Mouse (Mus musculus) E14TG2a.4 (cell line): Measurements from ENCODE around the gene Tmem114.

Experiments
- H3K27me3 ChIP-seq: 2 replicates; pipeline ENCODE4 v1.6.1; 2014; ENCODE audit warnings: low read length, control low read depth; ENCODE audit not compliant: insufficient read depth
- H3K36me3 ChIP-seq: 2 replicates; pipeline ENCODE4 v1.6.1; 2014; ENCODE audit warnings: low read length, control low read depth; ENCODE audit not compliant: insufficient read depth
- H3K4me1 ChIP-seq: replicated peaks from 2 replicates; pipeline ENCODE4 v1.6.1; 2014; ENCODE audit warnings: low read depth, low read length, control low read depth
- H3K4me3 ChIP-seq: replicated peaks from 2 replicates; pipeline ENCODE4 v1.5.1; 2014; ENCODE audit warnings: mild to moderate bottlenecking, low read length
- H3K9me3 ChIP-seq: 2 replicates; pipeline ENCODE4 v1.6.1; 2014; ENCODE audit warnings: low read length, control low read depth
- CTCF ChIP-seq: conservative IDR thresholded peaks from 2 replicates; pipeline ENCODE4 v1.5.1; 2014; ENCODE audit warnings: low read length
- NANOG ChIP-seq: IDR thresholded peaks from 2 replicates; pipeline ENCODE4 v1.6.1; 2014; ENCODE audit warnings: borderline replicate concordance, low read length, mixed read lengths
- POU5F1 ChIP-seq: IDR thresholded peaks from 2 replicates; pipeline ENCODE4 v1.6.1; 2014; ENCODE audit warnings: low read length, borderline replicate concordance

Tmem114 gene

DNA sequence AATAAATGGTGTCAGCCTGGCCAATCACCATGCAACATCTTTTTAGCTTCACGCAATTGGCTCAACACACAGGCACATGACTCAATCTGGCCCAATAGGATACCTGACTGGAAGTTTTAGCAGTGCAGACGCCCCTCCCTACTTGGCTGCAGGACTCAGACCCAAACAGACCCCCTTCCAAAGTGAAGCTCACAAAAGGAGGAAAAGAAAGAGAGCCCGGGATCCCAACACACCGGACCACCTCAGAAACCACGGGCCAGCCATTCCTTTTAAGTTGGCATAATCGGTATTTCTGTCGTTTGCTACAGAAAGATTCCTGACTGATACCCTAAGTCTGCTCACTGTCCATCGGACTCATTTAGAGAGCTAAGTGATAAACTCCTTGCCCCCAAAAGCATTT, 5.3 kb downstream of the Tmem114 start:
- no peak for TF ChIP-seq NANOG
- no peak for TF ChIP-seq CTCF
- Histone ChIP-seq H3K36me3 (no peaks in the 10 kb centered on the region), H3K4me3 (no peak overlapping the region), H3K4me1 (peaks cover 19% of the 10 kb centered on the region), H3K9me3 (no peaks in the 10 kb centered on the region), H3K27me3 (peaks cover 31% of the 10 kb centered on the region)

GRCm38 (mm10) chr16:8418126-8418525, 6.8 kb downstream of the Tmem114 start:
- Histone ChIP-seq H3K9me3 (no peaks in the 10 kb centered on the region), H3K36me3 (no peaks in the 10 kb centered on the region), H3K27me3 (peaks cover 18% of the 10 kb centered on the region), H3K4me1 (peaks cover 9% of the 10 kb centered on the region), H3K4me3 (no peak overlapping the region)
- TF ChIP-seq NANOG = no peak
- TF ChIP-seq CTCF = no peak
- no peak for TF ChIP-seq POU5F1

- H3K4me1 ChIP-seq = peaks cover 13% of the 10 kb centered on the region
- peak overlapping the region; percentile 20; the same call in 1 of the 2 replicates for H3K4me3 ChIP-seq
- no peaks in the 10 kb centered on the region for H3K9me3 ChIP-seq
- H3K27me3 ChIP-seq = peaks cover 16% of the 10 kb centered on the region
- TF ChIP-seq NANOG (no peak), CTCF (no peak), POU5F1 (no peak)
- H3K36me3 ChIP-seq = no peaks in the 10 kb centered on the region
Measured at GRCm38 (mm10) chr16:8417011-8417720, 7.8 kb downstream of the Tmem114 start.

DNA sequence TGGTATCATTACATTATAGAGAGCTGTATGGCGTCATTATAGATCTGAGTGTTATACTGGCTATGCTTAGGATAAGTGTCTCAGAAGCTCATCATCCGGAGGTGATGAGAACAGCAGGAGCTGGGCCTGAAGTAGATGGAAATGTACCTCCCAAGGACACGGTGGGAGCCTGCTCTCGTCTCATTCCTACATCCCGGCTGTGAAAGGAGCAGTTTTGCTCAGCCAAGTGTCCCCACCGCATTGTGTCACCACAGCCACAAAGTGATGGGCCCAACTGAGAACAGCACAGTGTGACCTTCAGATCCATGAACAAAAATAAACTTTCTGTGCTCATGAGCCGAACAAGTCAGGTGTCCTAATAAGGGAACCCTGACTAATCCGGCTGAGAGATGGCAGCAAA, 8.9 kb downstream of the Tmem114 start:
- H3K27me3 ChIP-seq = peaks cover 6% of the 10 kb centered on the region; the same call in 1 of the 2 replicates
- H3K9me3 ChIP-seq = no peaks in the 10 kb centered on the region
- TF ChIP-seq POU5F1 (no peak), CTCF (no peak), NANOG (no peak)
- no peaks in the 10 kb centered on the region for H3K36me3 ChIP-seq
- peaks cover 13% of the 10 kb centered on the region for H3K4me1 ChIP-seq
- H3K4me3 ChIP-seq = no peak overlapping the region

DNA sequence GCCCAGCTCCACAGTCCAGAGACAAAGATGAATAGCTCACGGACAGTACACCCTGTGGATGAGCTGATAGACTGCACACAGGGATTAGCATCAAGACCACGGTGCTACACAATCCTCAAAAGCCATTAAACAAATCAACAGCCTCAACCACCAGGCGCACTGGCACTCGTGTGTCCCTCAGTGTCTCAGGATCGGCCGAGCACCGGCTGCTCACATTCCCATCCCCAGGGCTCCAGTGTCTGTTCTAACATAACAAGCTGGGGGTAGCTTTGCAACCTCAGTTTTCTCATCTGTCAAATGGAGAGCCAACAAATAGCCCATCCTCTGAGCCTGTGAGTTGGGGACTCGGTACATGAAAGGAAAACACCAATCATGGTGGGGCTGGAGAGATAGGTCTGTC, 11.5 kb downstream of the Tmem114 start:
- H3K4me1 ChIP-seq = peaks cover 27% of the 10 kb centered on the region
- H3K36me3 ChIP-seq = no peaks in the 10 kb centered on the region
- TF ChIP-seq CTCF = no peak
- TF ChIP-seq POU5F1 = no peak
- no peak for TF ChIP-seq NANOG
- no peak overlapping the region for H3K4me3 ChIP-seq
- no peaks in the 10 kb centered on the region for H3K9me3 ChIP-seq
- H3K27me3 ChIP-seq = peaks cover 14% of the 10 kb centered on the region

DNA sequence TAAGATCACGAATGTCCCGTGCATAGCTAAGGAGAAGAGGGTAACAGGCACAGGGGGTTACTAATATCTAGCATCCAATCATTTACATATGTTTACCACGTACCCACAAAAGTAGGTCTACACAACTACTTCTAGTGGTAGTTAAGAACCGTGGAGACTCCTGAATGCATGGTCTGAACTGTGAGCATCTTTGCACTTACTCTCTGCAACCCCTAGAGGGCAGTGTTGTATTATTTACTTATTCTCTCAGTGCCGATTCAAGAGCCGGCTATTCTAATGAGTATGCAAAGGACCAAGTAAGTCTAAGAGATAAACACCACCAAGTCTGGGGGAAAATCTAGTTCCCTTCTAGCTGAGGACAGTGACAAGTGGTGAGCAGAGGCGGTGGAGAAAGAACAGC, 12.7 kb downstream of the Tmem114 start:
- H3K36me3 ChIP-seq = no peaks in the 10 kb centered on the region

DNA sequence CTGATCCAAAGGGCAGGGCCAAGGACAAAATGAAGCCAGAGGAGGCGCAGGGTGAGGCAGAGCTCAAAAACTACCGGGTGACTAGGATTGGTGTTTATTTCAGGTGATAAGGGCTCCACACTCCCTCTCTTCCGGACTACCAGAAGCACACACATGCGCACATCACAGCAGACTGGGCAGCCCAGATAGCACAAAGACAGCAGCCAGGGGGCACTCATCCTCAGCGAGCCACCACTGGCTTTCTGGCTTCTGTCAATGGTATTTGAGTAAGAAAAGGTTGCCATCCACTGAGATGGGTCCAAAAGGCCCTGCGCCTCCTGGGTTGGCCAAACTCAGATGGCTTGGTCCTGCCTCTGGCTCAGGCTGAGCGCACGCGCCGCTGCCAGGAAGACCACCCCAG, 15.7 kb downstream of the Tmem114 start:
- Histone ChIP-seq H3K4me3 (peak overlapping the region; percentile 50), H3K36me3 (no peaks in the 10 kb centered on the region), H3K27me3 (peaks cover 32% of the 10 kb centered on the region), H3K9me3 (no peaks in the 10 kb centered on the region), H3K4me1 (peaks cover 18% of the 10 kb centered on the region)
- no peak for TF ChIP-seq NANOG
- peak; percentile 44 for TF ChIP-seq CTCF
- TF ChIP-seq POU5F1 = no peak

More for the DNA sequence above, 12.7 kb downstream of the Tmem114 start:
- Histone ChIP-seq H3K9me3 (no peaks in the 10 kb centered on the region), H3K27me3 (peaks cover 18% of the 10 kb centered on the region), H3K4me1 (peaks cover 23% of the 10 kb centered on the region), H3K4me3 (no peak overlapping the region)
- TF ChIP-seq NANOG = no peak
- TF ChIP-seq CTCF = peak; percentile 94

- Histone ChIP-seq H3K9me3 (no peaks in the 10 kb centered on the region), H3K4me3 (no peak overlapping the region), H3K4me1 (peaks cover 14% of the 10 kb centered on the region), H3K36me3 (no peaks in the 10 kb centered on the region), H3K27me3 (peaks cover 26% of the 10 kb centered on the region)
- TF ChIP-seq POU5F1 (no peak), NANOG (no peak), CTCF (peak; percentile 74)
Measured at GRCm38 (mm10) chr16:8406708-8407107, 18.2 kb downstream of the Tmem114 start.

DNA sequence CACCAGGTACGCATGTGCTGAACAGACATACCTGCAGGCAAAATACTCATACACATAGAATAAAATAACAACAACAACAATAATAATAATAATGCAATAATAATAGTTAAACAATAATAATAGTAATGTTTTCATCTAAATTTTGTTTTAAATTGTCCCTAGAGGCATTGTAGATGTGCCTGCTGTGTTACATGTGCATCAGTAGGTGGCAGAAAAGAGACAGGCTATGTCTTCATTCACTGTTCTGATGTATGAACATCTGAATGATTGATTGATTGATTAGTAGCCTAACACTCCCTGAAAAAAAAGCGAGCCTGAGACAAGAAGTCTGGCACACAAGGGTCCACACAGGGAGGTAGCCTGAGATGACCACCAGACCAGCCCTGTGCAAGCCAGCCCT, 22.3 kb downstream of the Tmem114 start:
- TF ChIP-seq NANOG (no peak), POU5F1 (no peak), CTCF (0 out of 2 replicates have a peak, but pooled peaks have one; percentile 11)

More for the DNA sequence above, 22.3 kb downstream of the Tmem114 start:
- H3K9me3 ChIP-seq = no peaks in the 10 kb centered on the region
- no peaks in the 10 kb centered on the region for H3K36me3 ChIP-seq
- H3K4me3 ChIP-seq = no peak overlapping the region
- H3K4me1 ChIP-seq = no peaks in the 10 kb centered on the region
- H3K27me3 ChIP-seq = peaks cover 14% of the 10 kb centered on the region
